Mouse (Mus musculus): ENCODE measurements around the gene Hic1.
"Not testable (repeated sequence)": the region's sequence is repeated elsewhere in the genome, so short reads cannot be mapped to it uniquely, and the experiment has no call there.

The Hic1 gene

DNA sequence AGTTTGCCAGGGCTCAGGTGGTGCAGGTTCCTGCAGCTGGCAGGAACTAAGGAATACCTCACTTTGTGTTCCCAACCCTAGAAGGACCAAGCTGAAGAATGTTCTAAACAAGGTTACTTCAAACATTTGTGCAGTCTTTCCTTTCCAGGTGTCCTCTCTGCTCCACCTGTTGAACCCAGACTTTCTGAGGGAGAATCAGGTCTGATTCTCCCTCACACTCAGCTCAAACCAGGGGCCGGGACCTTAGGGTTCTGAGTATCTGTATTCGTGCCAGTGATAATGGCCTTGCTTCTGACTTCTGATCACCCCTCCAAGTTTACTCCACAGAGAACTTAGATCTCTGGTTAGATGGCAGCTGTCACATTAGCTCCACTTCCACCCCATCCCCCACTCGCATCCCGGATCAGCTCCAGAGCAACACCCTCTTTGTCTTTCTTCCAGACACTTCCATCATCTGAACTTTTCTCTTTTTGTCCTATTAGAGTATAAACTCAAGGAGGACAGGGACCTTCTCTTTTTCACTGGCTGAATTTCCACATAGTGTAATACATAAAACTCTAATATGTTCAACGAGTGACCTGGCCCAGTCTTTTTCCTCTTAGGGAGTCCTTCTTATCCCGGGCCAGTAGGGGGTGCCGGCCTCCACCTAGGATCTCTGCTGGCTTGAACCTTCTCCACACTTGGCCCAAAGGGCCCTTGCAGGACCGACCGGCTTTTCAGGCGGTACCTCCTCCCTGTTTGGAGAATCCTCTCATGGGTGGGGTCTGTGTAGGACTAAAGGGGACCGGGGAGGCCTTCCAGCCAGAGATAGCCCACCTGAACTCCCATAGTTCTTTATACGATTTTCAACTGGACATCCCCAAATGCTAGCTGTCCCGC is 23.3 kb upstream of the Hic1 start:
- in situ Hi-C loops (cut with MboI, MseI): no loop called here

- in situ Hi-C loops (cut with MboI, MseI): no loop called here
These were observed 22.5 kb upstream of the Hic1 start for GRCm38 (mm10) chr11:75191841-75192240.

DNA sequence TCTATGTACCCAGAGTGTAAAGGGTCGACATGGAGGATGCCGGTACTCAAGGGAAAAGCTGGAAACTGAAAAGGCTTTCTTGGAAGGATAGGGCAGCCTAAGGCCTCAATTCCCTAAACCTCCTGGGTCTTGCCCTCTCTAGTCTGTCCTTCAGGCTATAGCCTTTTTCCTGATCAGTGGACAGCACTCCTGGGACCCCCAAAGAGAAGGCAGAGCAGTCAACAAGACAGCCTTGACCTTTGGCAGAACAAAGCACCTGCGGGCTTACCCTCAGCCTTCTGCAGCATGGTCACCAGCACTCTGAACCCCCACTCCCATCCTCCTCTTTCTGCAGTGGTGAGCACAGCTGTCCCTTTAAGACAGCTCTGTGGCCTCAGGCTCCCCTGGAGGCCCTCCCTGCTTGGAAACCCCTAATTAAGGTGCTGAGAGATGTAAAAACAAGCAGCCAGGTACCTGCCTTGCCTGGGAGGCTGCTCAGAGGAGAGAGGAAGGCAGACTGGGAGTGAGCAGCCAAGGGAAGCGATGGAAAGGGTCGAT is 21.7 kb upstream of the Hic1 start, which contains the start of gene Dph1:
Gene Dph1 (minus strand): TSS at position 337 of the 537 bp plus-strand sequence.
- in situ Hi-C loops (cut with MboI, MseI): no loop called here

- in situ Hi-C loops (cut with MboI, MseI): no loop called here
These were observed 21.0 kb upstream of the Hic1 start for GRCm38 (mm10) chr11:75190371-75190724.

- in situ Hi-C loops (cut with MboI, MseI): no loop called here
These were observed 20.5 kb upstream of the Hic1 start for GRCm38 (mm10) chr11:75189713-75190370.

- in situ Hi-C loops (cut with MboI, MseI): loop anchor here (5.0 kb wide), 2 partner anchors 42 to 102 kb away; no protein-coding TSS in a partner anchor
These were observed 15.7 kb upstream of the Hic1 start for GRCm38 (mm10) chr11:75184986-75185385.

DNA sequence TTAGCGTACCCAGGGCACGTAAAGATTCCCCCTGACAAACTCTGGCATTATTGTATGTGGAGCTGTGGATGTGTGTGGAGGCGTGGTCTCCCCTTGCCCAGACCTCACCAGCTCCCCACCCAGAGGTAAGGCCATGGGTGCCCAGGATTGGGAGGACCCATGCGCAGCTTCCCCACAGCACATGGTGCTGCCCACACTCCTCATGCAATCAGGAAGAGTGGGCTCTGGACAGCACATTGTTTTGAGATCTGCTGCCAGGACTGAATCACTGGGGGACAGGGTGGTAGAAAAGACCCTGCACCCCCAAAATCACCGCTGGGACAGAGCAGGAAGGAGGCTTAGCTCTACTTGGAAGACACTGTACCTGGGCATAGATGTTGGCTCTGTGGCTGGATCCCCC is 15.3 kb upstream of the Hic1 start:
- in situ Hi-C loops (cut with MboI, MseI): loop anchor here (5.0 kb wide), 2 partner anchors 43 to 103 kb away; no protein-coding TSS in a partner anchor

DNA sequence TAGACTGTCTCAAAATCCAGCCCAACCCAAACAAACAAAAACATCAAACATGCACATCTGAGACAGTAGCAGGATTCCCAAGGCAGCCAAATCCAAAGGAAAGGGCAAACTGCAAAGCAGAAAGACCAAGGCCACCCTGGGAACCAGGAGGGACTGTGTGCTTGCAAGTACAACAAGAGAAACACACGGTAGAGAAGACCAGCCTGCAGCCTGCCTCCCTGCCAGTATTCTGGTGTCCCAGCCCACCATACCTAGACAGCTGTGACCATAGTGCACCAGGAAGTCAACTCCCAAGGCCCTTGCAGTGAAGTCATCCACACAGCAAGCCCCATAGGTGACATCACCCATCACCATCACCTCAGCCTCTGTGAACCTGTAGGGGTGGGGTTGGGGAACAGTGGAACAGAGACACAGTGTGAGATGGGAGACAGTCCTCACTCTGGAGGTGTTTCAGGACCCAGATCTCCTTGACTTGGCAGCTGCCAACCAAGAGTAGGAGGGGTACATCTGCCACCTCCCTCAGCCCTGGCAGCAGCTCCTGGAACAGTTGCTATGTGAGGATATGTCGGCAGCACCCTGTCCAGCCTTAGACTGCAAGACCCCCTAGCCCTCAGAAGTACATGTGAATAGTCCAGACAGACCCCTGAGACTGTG is 14.7 kb upstream of the Hic1 start:
- in situ Hi-C loops (cut with MboI, MseI): loop anchor here (5.0 kb wide), 2 partner anchors 43 to 103 kb away; no protein-coding TSS in a partner anchor

DNA sequence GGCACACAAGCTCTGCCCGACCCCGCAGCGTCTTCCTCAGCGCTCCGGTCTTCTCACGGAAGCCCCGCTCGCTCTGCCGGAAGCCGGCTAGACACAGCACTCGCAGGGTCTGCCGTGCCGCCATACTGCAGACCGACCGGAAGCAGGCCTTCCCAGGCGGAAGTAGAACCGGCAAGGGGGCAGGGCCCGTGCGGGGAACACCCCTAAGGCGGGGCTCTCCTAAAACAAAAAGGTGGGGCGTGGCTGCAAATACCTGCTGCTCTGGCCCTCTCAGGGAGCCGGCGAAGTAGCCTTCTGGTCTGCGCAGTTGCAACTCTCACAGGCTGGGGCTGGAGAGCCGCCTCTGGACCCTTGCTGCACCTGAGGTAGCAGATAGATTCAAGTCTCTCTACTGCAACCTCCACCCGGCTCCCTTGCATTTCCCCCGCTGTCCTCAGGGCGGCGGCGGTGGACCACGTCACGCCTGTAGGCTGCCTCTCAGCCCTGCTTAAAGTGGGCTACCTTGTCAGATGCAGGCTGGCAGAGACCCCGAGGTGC is 9.4 kb upstream of the Hic1 start, which contains the start of gene Ovca2:
Gene Ovca2 (minus strand): TSS at position 164 of the 537 bp plus-strand sequence.
- in situ Hi-C loops (cut with MboI, MseI): no loop called here

GRCm38 (mm10) chr11:75178011-75178410 is 8.7 kb upstream of the Hic1 start:
- in situ Hi-C loops (cut with MboI, MseI): no loop called here

DNA sequence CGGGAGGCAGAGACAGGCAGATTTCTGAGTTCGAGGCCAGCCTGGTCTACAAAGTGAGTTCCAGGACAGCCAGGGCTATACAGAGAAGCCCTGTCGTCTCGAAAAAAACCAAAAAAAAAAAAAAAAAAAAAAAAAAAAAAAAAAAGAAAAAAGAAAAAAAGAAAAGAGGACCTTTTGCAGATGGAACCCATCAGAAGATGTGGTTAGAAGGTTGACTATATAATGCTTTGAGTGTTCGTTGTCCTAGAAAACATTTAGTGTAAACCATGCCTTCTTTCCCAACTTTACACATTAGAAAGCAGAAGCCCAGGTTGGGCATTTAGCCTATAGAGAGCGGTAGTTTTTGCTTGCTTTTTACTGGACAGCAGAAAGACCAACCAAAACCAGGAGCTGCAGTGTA is 5.3 kb upstream of the Hic1 start:
- in situ Hi-C loops (cut with MboI, MseI): not testable (repeated sequence)

DNA sequence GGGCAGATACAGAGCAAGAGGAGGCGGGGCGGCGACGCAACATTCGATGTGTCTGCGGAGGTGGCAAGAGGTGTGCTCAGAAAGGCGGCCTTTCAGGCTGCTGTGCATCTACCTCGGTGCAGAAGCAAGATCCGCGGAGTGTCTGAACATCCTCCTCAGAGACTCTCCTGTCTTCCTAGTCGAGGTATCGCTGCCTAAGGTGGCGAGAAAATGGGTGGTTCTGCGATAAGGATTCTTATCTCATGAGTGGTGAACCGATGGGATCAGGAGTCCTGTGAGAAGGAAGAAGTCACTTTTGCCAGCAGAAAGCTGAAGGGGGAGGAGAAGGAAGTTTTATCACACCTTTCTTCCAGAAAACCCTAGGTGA is 4.5 kb upstream of the Hic1 start:
- in situ Hi-C loops (cut with MboI, MseI): no loop called here

DNA sequence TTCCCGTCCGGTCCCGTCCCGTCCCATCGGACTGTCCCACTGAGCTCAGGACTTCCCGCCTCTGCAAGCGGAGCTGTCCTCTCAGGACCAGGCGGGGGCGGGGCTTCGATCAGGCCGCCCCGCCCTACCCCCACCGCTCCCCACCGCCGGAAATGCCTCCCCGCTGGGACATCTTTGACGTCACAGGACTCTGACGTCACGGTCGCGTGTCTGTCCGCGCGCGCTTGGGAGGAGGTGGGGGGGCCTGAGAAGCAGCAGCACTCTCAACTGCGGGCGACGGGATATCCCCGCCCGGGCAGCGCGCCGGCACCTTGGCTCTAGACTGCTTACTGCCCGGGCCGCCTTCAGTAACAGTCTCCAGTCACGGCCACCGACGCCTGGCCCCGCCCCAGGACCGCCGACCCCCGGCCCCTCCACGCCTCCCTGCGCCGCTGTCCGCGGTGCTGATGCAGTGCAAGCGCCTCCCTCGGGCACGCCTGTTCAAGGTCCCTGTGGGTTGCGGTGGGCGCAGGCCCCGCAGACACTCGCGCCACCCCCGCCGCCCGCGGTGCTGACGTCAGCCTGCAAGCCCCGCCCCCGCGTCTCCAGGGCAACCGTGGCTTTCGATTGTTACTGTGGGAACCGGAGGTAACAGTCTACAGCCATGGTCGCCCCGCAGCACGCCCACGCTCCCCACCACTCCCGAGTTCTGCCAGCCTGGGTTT is 3.9 kb upstream of the Hic1 start:
- in situ Hi-C loops (cut with MboI, MseI): no loop called here

DNA sequence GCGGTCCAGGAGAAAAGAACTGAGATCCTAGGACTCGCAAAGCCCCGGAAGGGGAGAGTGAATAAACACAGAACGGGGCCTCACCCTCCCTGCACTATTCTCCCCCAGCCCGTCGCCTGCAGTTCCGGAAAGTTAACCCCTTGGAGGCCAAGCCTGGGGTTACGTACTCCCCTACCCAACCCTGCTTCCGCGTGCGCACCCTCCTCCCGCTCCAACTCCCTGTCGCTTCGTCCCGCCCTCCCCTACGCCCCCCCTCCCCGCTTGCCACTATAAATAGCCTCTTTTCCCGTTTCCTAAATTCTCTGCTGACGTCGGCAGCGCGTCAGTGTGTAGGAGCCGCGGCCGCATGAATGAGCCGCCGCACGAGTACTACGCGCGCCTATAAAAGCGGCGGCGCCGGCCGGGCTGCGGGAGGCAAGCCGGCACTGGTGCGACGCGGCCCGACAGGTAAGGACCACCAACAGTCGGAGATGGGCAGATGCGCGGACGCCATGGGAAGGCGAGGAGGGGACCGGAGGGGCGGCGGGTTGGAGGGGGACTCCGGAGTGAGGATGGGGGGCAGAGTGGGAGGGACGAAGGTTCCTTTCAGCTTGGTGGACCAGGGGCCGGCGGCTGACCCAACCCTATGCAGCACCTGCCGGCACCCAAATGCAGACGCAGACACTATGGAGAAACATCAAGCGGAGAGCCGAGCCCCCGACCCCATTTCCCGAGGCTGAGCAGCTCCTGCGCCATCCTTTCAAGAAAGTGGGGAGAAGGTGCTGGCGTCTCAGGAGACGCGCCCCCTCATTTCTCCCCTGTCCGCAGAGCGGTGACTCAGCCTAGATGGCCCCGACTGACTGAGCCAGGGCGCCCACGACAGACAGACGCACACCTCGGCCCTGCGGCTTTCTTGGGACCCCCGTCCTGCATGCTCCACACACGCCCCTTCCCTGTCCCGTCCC is 3.1 kb upstream of the Hic1 start:
- in situ Hi-C loops (cut with MboI, MseI): no loop called here

DNA sequence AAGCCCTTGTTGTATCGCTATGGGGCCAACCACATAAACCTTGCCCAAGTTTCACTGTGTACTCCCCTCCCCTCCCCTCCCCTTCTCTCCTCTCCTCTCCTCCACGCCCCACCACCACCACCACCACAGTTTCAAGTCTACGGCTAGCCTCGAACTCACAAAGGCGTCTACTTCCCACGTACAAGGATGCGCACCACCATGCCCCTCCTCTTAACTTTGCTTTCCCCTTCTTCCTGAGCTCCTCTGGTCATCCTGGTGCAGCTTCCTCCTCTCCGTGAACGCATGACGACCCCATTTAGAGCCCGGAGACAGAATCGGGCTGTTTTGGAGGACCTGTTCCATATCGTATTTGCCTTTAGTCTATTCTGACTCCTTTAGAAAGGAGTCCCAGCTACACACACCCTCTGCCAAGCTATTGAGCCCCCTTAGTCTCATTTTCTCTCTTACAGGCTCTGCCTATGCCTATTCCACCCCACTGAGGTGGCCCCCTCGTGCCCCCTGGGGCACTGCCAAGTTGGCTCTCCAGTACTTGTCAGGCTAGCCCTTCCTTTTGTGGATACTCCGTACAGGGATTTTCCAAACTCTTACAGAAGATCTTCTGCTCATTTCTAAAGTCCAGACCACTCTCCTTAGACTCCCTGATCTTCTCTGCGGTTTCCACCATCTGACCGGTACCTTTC is 2.0 kb upstream of the Hic1 start:
- in situ Hi-C loops (cut with MboI, MseI): no loop called here

GRCm38 (mm10) chr11:75170136-75170751 is 925 bp upstream of the Hic1 start:
- in situ Hi-C loops (cut with MboI, MseI): no loop called here

GRCm38 (mm10) chr11:75168590-75169361 is 543 bp downstream of the Hic1 start:
- in situ Hi-C loops (cut with MboI, MseI): no loop called here

All from T-helper 2 cell (primary cell).